Mouse (Mus musculus) forebrain, postnatal 0 days (tissue): Measurements from ENCODE around the gene Dcdc2a. TPM values are rescaled to one million over a fixed set of nuclear protein-coding genes. Genes with fewer than 3 reads are reported as not detected.
A peak's percentile ranks its signal among the peaks of the same experiment; 100 is the strongest.

Experiments used
- ATAC-seq: fragments of 200-750 bp; cut with Nextera tagmentation; 2 replicates; pipeline ENCODE4 v1.8.0; 2017; ENCODE audit warnings: mild to moderate bottlenecking, moderate library complexity
- DNase-seq: peaks from one replicate; pipeline ENCODE4 v3.0.0-alpha.2; 2015
- H3K27ac ChIP-seq: fragments of 300-500 bp; sonication (generic); 2 replicates; pipeline ENCODE4 v1.5.1; 2014; ENCODE audit warnings: low read depth, mild to moderate bottlenecking, antibody characterized with exemption, low read length, moderate library complexity, mixed read lengths
- H3K27me3 ChIP-seq: fragments of 300-500 bp; sonication (generic); 2 replicates; pipeline ENCODE4 v1.6.1; 2014; ENCODE audit warnings: mild to moderate bottlenecking, low read length, mixed read lengths; ENCODE audit not compliant: insufficient read depth
- H3K36me3 ChIP-seq: fragments of 300-500 bp; sonication (generic); 2 replicates; pipeline ENCODE4 v1.6.1; 2014; ENCODE audit warnings: mild to moderate bottlenecking, moderate library complexity; ENCODE audit not compliant: insufficient read depth
- H3K4me1 ChIP-seq: fragments of 300-500 bp; sonication (generic); 2 replicates; pipeline ENCODE4 v1.6.1; 2014; ENCODE audit warnings: antibody characterized with exemption; ENCODE audit not compliant: insufficient read depth
- H3K4me2 ChIP-seq: fragments of 300-500 bp; sonication (generic); 2 replicates; pipeline ENCODE4 v1.6.1; 2014; ENCODE audit warnings: low read depth, mild to moderate bottlenecking, moderate library complexity
- H3K4me3 ChIP-seq: fragments of 300-500 bp; sonication (generic); 2 replicates; pipeline ENCODE4 v1.5.1; 2014; ENCODE audit warnings: low read depth, low read length, mixed read lengths
- H3K9ac ChIP-seq: fragments of 300-500 bp; sonication (generic); 2 replicates; pipeline ENCODE4 v1.6.1; 2014; ENCODE audit warnings: mild to moderate bottlenecking
- H3K9me3 ChIP-seq: fragments of 300-500 bp; sonication (generic); 2 replicates; pipeline ENCODE4 v1.6.1; 2016; ENCODE audit warnings: low read length
- CTCF ChIP-seq: sonication (generic); IDR thresholded peaks from 2 replicates; pipeline ENCODE4 v1.5.1; 2016; ENCODE audit warnings: antibody characterized with exemption, control low read depth, low read depth
- WGBS: fragments of 180-500 bp; shearing (Covaris S2); extraction: QIAGEN DNeasy Blood & Tissue Kit; methylation state at CpG from one replicate; pipeline ENCODE4 v1.1.7; 2014; 5-methylcytosine and 5-hydroxymethylcytosine counted together
- polyA plus RNA-seq: library from polyadenylated mRNA; unstranded; fragments of >200 nt; fragmentation: Nextera tagmentation; extraction: Ambion mirVana; gene quantifications from 2 replicates; pipeline ENCODE4 v1.2.1, GENCODE M21; 2015
- total RNA-seq: library from RNA; depleted of rRNA; stranded (reverse); fragments of >200 nt; gene quantifications from 2 replicates; pipeline ENCODE4 v1.2.3, GENCODE M21; 2014; rRNA removed

Gene Dcdc2a
- total and polyA plus RNA-seq, 2 experiments from 2014 or later, result 3.2 to 4.8 TPM

DNA sequence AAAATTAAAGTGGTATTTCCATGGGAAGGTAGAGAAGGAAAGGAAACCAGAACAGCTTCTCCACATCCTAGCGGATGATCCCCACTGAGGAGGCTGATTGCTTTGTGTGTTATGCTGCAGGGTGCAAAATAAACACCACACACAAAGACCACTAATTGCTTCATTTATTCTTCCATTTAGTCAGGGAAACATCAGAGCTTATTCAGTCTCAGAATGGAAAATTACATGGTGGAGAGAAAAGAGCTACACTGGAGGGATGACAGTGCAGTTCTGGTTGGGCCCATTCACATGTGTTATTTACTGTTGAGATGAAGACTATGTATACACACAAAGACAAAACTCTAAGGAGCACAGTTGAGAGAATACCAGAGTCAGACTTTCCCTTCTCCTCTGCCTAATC is 196.1 kb downstream of the Dcdc2a start:
- H3K9ac ChIP-seq, result no peak overlapping the region
- no peaks in the 10 kb centered on the region for H3K9me3 ChIP-seq
- WGBS, result 36% methylated on average over 1 of the region's 1 CpGs
- H3K4me2 ChIP-seq, result no peak overlapping the region
- no peak for TF ChIP-seq CTCF
- no peak overlapping the region for H3K4me3 ChIP-seq
- DNase-seq (peak; percentile 17), ATAC-seq (peak; percentile 87)
- no peaks in the 10 kb centered on the region for H3K4me1 ChIP-seq
- no peaks in the 10 kb centered on the region for H3K27me3 ChIP-seq
- 0 out of 2 replicates have a peak, but pooled peaks cover 8% of the 10 kb centered on the region for H3K36me3 ChIP-seq
- no peak overlapping the region for H3K27ac ChIP-seq

GRCm38 (mm10) chr13:25254478-25255263 is 198.9 kb downstream of the Dcdc2a start:
- WGBS, result 88% methylated on average over 9 of the region's 9 CpGs
- Histone ChIP-seq H3K9ac (no peak overlapping the region), H3K27ac (no peak overlapping the region), H3K4me2 (no peak overlapping the region), H3K27me3 (no peaks in the 10 kb centered on the region), H3K9me3 (no peaks in the 10 kb centered on the region), H3K36me3 (0 out of 2 replicates have a peak, but pooled peaks cover 8% of the 10 kb centered on the region), H3K4me3 (no peak overlapping the region), H3K4me1 (no peaks in the 10 kb centered on the region)
- ATAC-seq (no peak), DNase-seq (no peak)
- TF ChIP-seq CTCF, result no peak

DNA sequence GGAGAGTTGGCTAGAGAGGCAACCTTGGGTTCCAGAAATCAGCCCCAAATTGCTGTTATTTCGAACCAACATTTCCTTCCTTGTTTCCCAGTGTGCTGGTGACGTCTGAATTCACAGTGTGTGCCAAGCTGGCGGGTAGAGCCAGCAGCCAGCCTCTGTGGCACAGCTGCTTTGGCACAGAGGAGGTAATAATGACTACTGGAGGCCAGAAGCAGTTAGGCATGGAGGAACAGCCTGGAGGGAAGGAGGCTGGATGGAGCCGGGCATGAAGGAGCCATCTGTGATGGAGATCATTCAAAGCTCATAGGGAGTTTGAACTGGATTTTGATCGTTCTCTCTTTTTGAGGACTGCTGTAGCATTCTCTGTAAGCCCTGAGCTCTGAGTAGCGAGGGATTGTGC is 201.8 kb downstream of the Dcdc2a start:
- 0 out of 2 replicates have a peak, but pooled peaks cover 8% of the 10 kb centered on the region for H3K36me3 ChIP-seq
- no peak overlapping the region for H3K4me3 ChIP-seq
- no peak overlapping the region for H3K27ac ChIP-seq
- H3K27me3 ChIP-seq, result no peaks in the 10 kb centered on the region
- no peak for TF ChIP-seq CTCF
- no peaks in the 10 kb centered on the region for H3K4me1 ChIP-seq
- H3K4me2 ChIP-seq, result no peak overlapping the region
- DNase-seq (no peak), ATAC-seq (peak; percentile 69)
- no peak overlapping the region for H3K9ac ChIP-seq
- no peaks in the 10 kb centered on the region for H3K9me3 ChIP-seq
- 67% methylated on average over 6 of the region's 6 CpGs for WGBS

Other genes starting within 250 kb of the Dcdc2a start
- 25.0 and 29.1 TPM in 2 replicates for gene Acot13, start 224.5 kb upstream of the Dcdc2a start, total RNA-seq
- gene Acot13, start 224.5 kb upstream of the Dcdc2a start, polyA plus RNA-seq, result 74.2 and 79.4 TPM in 2 replicates
- gene Tdp2, start 224.3 kb upstream of the Dcdc2a start, total RNA-seq, result 39.2 and 45.4 TPM in 2 replicates
- 31.4 and 31.7 TPM in 2 replicates for gene Tdp2, start 224.3 kb upstream of the Dcdc2a start, polyA plus RNA-seq
- 10.2 and 13.1 TPM in 2 replicates for gene D130043K22Rik, start 210.9 kb upstream of the Dcdc2a start, total RNA-seq
- 3.0 and 5.6 TPM in 2 replicates for gene D130043K22Rik, start 210.9 kb upstream of the Dcdc2a start, polyA plus RNA-seq
- 24.9 and 40.9 TPM in 2 replicates for gene Aldh5a1, start 118.3 kb upstream of the Dcdc2a start, total RNA-seq
- 7.1 and 11.2 TPM in 2 replicates for gene Aldh5a1, start 118.3 kb upstream of the Dcdc2a start, polyA plus RNA-seq
- 3.4 and 5.2 TPM in 2 replicates for gene Gpld1, start 112.9 kb upstream of the Dcdc2a start, total RNA-seq
- gene Gpld1, start 112.9 kb upstream of the Dcdc2a start, polyA plus RNA-seq, result 0.97 and 1.6 TPM in 2 replicates
- 31.9 and 37.0 TPM in 2 replicates for gene Mrs2, start 35.6 kb upstream of the Dcdc2a start, total RNA-seq
- gene Mrs2, start 35.6 kb upstream of the Dcdc2a start, polyA plus RNA-seq, result 6.9 and 11.6 TPM in 2 replicates
- gene Nrsn1, start 214.5 kb downstream of the Dcdc2a start, total RNA-seq, result 25.7 and 26.6 TPM in 2 replicates
- 53.9 and 80.1 TPM in 2 replicates for gene Nrsn1, start 214.5 kb downstream of the Dcdc2a start, polyA plus RNA-seq